Mouse (Mus musculus) hindbrain, embryonic 11.5 days (tissue): ENCODE data around the gene D130043K22Rik. TPM values are rescaled to one million over a fixed set of nuclear protein-coding genes. Genes with fewer than 3 reads are reported as not detected.

Source experiments
- ATAC-seq: fragments of 200-750 bp; cut with Nextera tagmentation; 2 replicates; pipeline ENCODE4 v1.8.0; 2017; ENCODE audit warnings: mild to moderate bottlenecking, moderate TSS enrichment, moderate library complexity; ENCODE audit not compliant: low FRiP score
- DNase-seq: peaks from one replicate; pipeline ENCODE4 v3.0.0-alpha.2; 2015; ENCODE audit warnings: low spot score
- H3K27ac ChIP-seq: fragments of 300-500 bp; sonication (generic); 2 replicates; pipeline ENCODE4 v1.5.1; 2014; ENCODE audit warnings: mild to moderate bottlenecking, low read depth, low read length
- H3K27me3 ChIP-seq: fragments of 300-500 bp; sonication (generic); 2 replicates; pipeline ENCODE4 v1.6.1; 2014; ENCODE audit warnings: mild to moderate bottlenecking, low read length, moderate library complexity, mixed read lengths; ENCODE audit not compliant: control insufficient read depth, insufficient read depth
- H3K36me3 ChIP-seq: fragments of 300-500 bp; sonication (generic); 2 replicates; pipeline ENCODE4 v1.6.1; 2014; ENCODE audit warnings: mild to moderate bottlenecking, low read length, moderate library complexity, mixed read lengths; ENCODE audit not compliant: control insufficient read depth, insufficient read depth
- H3K4me1 ChIP-seq: fragments of 300-500 bp; sonication (generic); replicated peaks from 2 replicates; pipeline ENCODE4 v1.6.1; 2014; ENCODE audit warnings: low read length, mixed read lengths; ENCODE audit not compliant: control insufficient read depth, insufficient read depth
- H3K4me2 ChIP-seq: fragments of 300-500 bp; sonication (generic); replicated peaks from 2 replicates; pipeline ENCODE4 v1.6.1; 2014; ENCODE audit warnings: mild to moderate bottlenecking, low read depth, low read length
- H3K4me3 ChIP-seq: fragments of 300-500 bp; sonication (generic); 2 replicates; pipeline ENCODE4 v1.5.1; 2014; ENCODE audit warnings: low read depth, low read length
- H3K9ac ChIP-seq: fragments of 300-500 bp; sonication (generic); 2 replicates; pipeline ENCODE4 v1.6.1; 2014; ENCODE audit warnings: low read depth, low read length
- H3K9me3 ChIP-seq: fragments of 300-500 bp; sonication (generic); 2 replicates; pipeline ENCODE4 v1.6.1; 2016; ENCODE audit warnings: low read length; ENCODE audit not compliant: control insufficient read depth
- WGBS: fragments of 180-500 bp; shearing (Covaris S2); extraction: QIAGEN DNeasy Blood & Tissue Kit; methylation state at CpG from one replicate; pipeline ENCODE4 v1.1.7; 2014; 5-methylcytosine and 5-hydroxymethylcytosine counted together
- polyA plus RNA-seq: library from polyadenylated mRNA; unstranded; fragments of >200 nt; fragmentation: Nextera tagmentation; extraction: Ambion mirVana; gene quantifications from 2 replicates; pipeline ENCODE4 v1.2.1, GENCODE M21; 2014

Gene D130043K22Rik
- polyA plus RNA-seq, 1 experiment from 2014 or later: 0.94 TPM

GRCm38 (mm10) chr13:24942512-24943282 is 97.8 kb downstream of the D130043K22Rik start, which contains the start of gene Gpld1:
Gpld1 (plus strand) TSS chr13:24943152.
- Histone ChIP-seq H3K4me3 (no peak within 1 kb of the TSS), H3K4me1 (no peaks in the 10 kb centered on the region; the same call in 1 of the 2 replicates), H3K27me3 (no peaks in the 10 kb centered on the region), H3K36me3 (no peaks in the 10 kb centered on the region), H3K9ac (no peak within 1 kb of the TSS), H3K4me2 (no peak within 1 kb of the TSS), H3K27ac (no peak within 1 kb of the TSS), H3K9me3 (no peaks in the 10 kb centered on the region)
- DNase-seq: no peak
- ATAC-seq: no peak
- 58% methylated on average over 17 of the region's 17 CpGs for WGBS

- no peak for DNase-seq
- H3K9me3 ChIP-seq: no peaks in the 10 kb centered on the region
- H3K27me3 ChIP-seq: no peaks in the 10 kb centered on the region
- no peak for ATAC-seq
- H3K36me3 ChIP-seq: no peaks in the 10 kb centered on the region
- H3K9ac ChIP-seq: no peak overlapping the region
- WGBS: 79% methylated on average over 8 of the region's 8 CpGs
- H3K4me2 ChIP-seq: no peak overlapping the region
- H3K4me3 ChIP-seq: no peak overlapping the region
- H3K27ac ChIP-seq: no peak overlapping the region
- no peaks in the 10 kb centered on the region for H3K4me1 ChIP-seq
Measured at GRCm38 (mm10) chr13:24943303-24943702, 98.4 kb downstream of the D130043K22Rik start.

- 15% methylated on average over 4 of the region's 4 CpGs for WGBS
- Histone ChIP-seq H3K4me2 (no peak overlapping the region), H3K27me3 (no peaks in the 10 kb centered on the region), H3K27ac (no peak overlapping the region), H3K4me1 (no peaks in the 10 kb centered on the region), H3K4me3 (no peak overlapping the region), H3K9me3 (no peaks in the 10 kb centered on the region), H3K36me3 (no peaks in the 10 kb centered on the region), H3K9ac (no peak overlapping the region)
- DNase-seq (no peak), ATAC-seq (no peak)
Measured at GRCm38 (mm10) chr13:24945567-24945966, 100.6 kb downstream of the D130043K22Rik start.

- ATAC-seq (no peak), DNase-seq (no peak)
- Histone ChIP-seq H3K4me2 (no peak overlapping the region), H3K27ac (no peak overlapping the region), H3K9me3 (no peaks in the 10 kb centered on the region), H3K4me3 (no peak overlapping the region), H3K36me3 (no peaks in the 10 kb centered on the region), H3K4me1 (no peaks in the 10 kb centered on the region), H3K27me3 (no peaks in the 10 kb centered on the region), H3K9ac (no peak overlapping the region)
- 93% methylated on average over 5 of the region's 5 CpGs for WGBS
Measured at GRCm38 (mm10) chr13:24947158-24947557, 102.2 kb downstream of the D130043K22Rik start.

- Histone ChIP-seq H3K4me2 (no peak overlapping the region), H3K36me3 (no peaks in the 10 kb centered on the region), H3K9ac (no peak overlapping the region), H3K4me1 (no peaks in the 10 kb centered on the region), H3K27ac (no peak overlapping the region), H3K9me3 (no peaks in the 10 kb centered on the region), H3K4me3 (no peak overlapping the region), H3K27me3 (no peaks in the 10 kb centered on the region)
- DNase-seq (no peak), ATAC-seq (no peak)
- 91% methylated on average over 6 of the region's 6 CpGs for WGBS
Measured at GRCm38 (mm10) chr13:24948870-24949269, 103.9 kb downstream of the D130043K22Rik start.

Other genes with a start within 250 kb of the D130043K22Rik start
- gene Armh2, start 103.9 kb upstream of the D130043K22Rik start, polyA plus RNA-seq: not detected in 2 replicates
- 126 and 128 TPM in 2 replicates for gene Gmnn, start 83.2 kb upstream of the D130043K22Rik start, polyA plus RNA-seq
- 23.4 and 39.7 TPM in 2 replicates for gene BC005537, start 43.5 kb upstream of the D130043K22Rik start, polyA plus RNA-seq
- gene Acot13, start 13.6 kb upstream of the D130043K22Rik start, polyA plus RNA-seq: 51.3 and 58.6 TPM in 2 replicates
- 78.9 and 79.4 TPM in 2 replicates for gene Tdp2, start 13.5 kb upstream of the D130043K22Rik start, polyA plus RNA-seq
- 6.0 and 7.6 TPM in 2 replicates for gene Aldh5a1, start 92.5 kb downstream of the D130043K22Rik start, polyA plus RNA-seq
- 0.25 and 0.81 TPM in 2 replicates for gene Gpld1, start 98.0 kb downstream of the D130043K22Rik start, polyA plus RNA-seq
- gene Mrs2, start 175.2 kb downstream of the D130043K22Rik start, polyA plus RNA-seq: 24.4 and 30.8 TPM in 2 replicates
- 3.2 and 3.8 TPM in 2 replicates for gene Dcdc2a, start 210.9 kb downstream of the D130043K22Rik start, polyA plus RNA-seq